Mouse (Mus musculus) liver, embryonic 12.5 days (tissue): Measurements from ENCODE around the gene Fcgr1. TPM values are rescaled to one million over a fixed set of nuclear protein-coding genes. Genes with fewer than 3 reads are reported as not detected.
"Not testable (repeated sequence)": the region's sequence is repeated elsewhere in the genome, so short reads cannot be mapped to it uniquely, and the experiment has no call there.

Experiments
- ATAC-seq: fragments of 200-750 bp; cut with Nextera tagmentation; 2 replicates; pipeline ENCODE4 v1.8.0; 2017; ENCODE audit warnings: moderate number of reproducible peaks, mild to moderate bottlenecking, moderate library complexity
- H3K27ac ChIP-seq: fragments of 300-500 bp; sonication (generic); 2 replicates; pipeline ENCODE4 v1.5.1; 2016; ENCODE audit warnings: mild to moderate bottlenecking
- H3K27me3 ChIP-seq: fragments of 300-500 bp; sonication (generic); replicated peaks from 2 replicates; pipeline ENCODE4 v1.6.1; 2016; ENCODE audit warnings: mild to moderate bottlenecking, moderate library complexity
- H3K36me3 ChIP-seq: fragments of 300-500 bp; sonication (generic); 2 replicates; pipeline ENCODE4 v1.6.1; 2016; ENCODE audit warnings: mild to moderate bottlenecking, moderate library complexity
- H3K4me1 ChIP-seq: fragments of 300-500 bp; sonication (generic); 2 replicates; pipeline ENCODE4 v1.6.1; 2016
- H3K4me2 ChIP-seq: fragments of 300-500 bp; sonication (generic); 2 replicates; pipeline ENCODE4 v1.6.1; 2016; ENCODE audit warnings: mild to moderate bottlenecking, moderate library complexity
- H3K4me3 ChIP-seq: fragments of 300-500 bp; sonication (generic); 2 replicates; pipeline ENCODE4 v1.5.1; 2016; ENCODE audit warnings: mild to moderate bottlenecking, moderate library complexity
- H3K9ac ChIP-seq: fragments of 300-500 bp; sonication (generic); 2 replicates; pipeline ENCODE4 v1.6.1; 2016; ENCODE audit warnings: mild to moderate bottlenecking, moderate library complexity
- H3K9me3 ChIP-seq: fragments of 300-500 bp; sonication (generic); replicated peaks from 2 replicates; pipeline ENCODE4 v1.6.1; 2016; ENCODE audit warnings: mild to moderate bottlenecking, moderate library complexity
- WGBS: fragments of 180-500 bp; shearing (Covaris S2); methylation state at CpG from one replicate; pipeline ENCODE4 v1.1.7; 2016; ENCODE audit not compliant: insufficient replicate concordance; 5-methylcytosine and 5-hydroxymethylcytosine counted together
- polyA plus RNA-seq: library from polyadenylated mRNA; unstranded; fragments of >200 nt; fragmentation: Nextera tagmentation; extraction: Ambion mirVana; gene quantifications from 2 replicates; pipeline ENCODE4 v1.2.1, GENCODE M21; 2016

The Fcgr1 gene
- polyA plus RNA-seq, 1 experiment from 2014 or later: 2.7 TPM

DNA sequence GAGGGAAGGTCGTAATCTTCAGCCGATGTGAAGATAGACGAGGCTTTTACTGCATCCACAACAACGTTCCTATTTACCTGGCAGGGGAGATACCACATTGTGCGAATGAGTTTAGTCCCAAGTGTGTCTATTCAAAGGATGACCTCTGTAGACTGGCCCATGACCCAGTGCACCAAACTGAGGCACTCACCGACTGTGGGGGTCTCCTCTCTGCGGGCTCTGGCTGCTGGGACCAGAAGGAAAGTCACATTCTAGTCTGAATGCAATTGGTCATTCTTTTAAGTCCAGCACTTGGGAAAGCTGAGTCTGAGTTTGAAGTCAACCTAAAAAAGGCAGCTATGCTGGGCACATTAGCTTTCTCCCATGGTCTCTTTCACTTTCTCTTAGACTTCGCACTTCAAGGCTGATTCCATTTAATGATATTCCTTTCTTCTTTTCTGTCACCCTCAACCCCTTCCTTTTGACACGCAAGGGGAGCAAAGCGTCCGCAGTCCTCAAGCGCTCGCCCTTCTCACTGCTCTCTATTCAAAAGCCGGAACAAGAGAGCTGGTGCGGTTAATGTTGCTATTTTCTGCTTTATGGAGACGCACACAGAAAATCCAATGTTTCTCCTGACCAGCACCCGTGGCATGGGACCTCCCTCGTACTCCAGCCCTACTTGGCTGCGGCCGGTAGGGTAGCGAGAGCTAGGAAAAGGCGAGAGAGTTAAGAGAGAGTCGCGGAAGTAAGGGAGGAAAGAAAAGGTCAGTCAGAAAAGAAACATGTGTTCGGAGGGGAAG, 39.8 kb upstream of the Fcgr1 start:
- 2% methylated on average over 25 of the region's 25 CpGs for WGBS
- Histone ChIP-seq H3K36me3 (no peaks in the 10 kb centered on the region), H3K9ac (peak overlapping the region; percentile 56), H3K4me1 (peaks cover 43% of the 10 kb centered on the region), H3K4me3 (peak overlapping the region; percentile 54), H3K27me3 (peaks cover 95% of the 10 kb centered on the region), H3K4me2 (peak overlapping the region; percentile 84), H3K9me3 (no peaks in the 10 kb centered on the region), H3K27ac (no peak overlapping the region)
- ATAC-seq: no peak

GRCm38 (mm10) chr3:96332631-96333395, 39.0 kb upstream of the Fcgr1 start:
- peak; percentile 66 for ATAC-seq
- peak overlapping the region; percentile 54 for H3K4me3 ChIP-seq

GRCm38 (mm10) chr3:96332000-96332399, 38.2 kb upstream of the Fcgr1 start:
- no peaks in the 10 kb centered on the region for H3K36me3 ChIP-seq
- H3K4me2 ChIP-seq: peak overlapping the region; percentile 84
- ATAC-seq: no peak
- peak overlapping the region; percentile 54 for H3K4me3 ChIP-seq
- WGBS: 16% methylated on average over 14 of the region's 14 CpGs
- H3K27me3 ChIP-seq: peaks cover 94% of the 10 kb centered on the region
- H3K27ac ChIP-seq: no peak overlapping the region
- no peaks in the 10 kb centered on the region for H3K9me3 ChIP-seq
- peaks cover 43% of the 10 kb centered on the region for H3K4me1 ChIP-seq
- no peak overlapping the region for H3K9ac ChIP-seq

More at GRCm38 (mm10) chr3:96332631-96333395, 39.0 kb upstream of the Fcgr1 start:
- Histone ChIP-seq H3K27me3 (peaks cover 95% of the 10 kb centered on the region), H3K27ac (no peak overlapping the region), H3K9ac (peak overlapping the region; percentile 5; the same call in 1 of the 2 replicates), H3K4me2 (peak overlapping the region; percentile 84), H3K4me1 (peaks cover 36% of the 10 kb centered on the region), H3K36me3 (no peaks in the 10 kb centered on the region), H3K9me3 (no peaks in the 10 kb centered on the region)
- 2% methylated on average over 27 of the region's 27 CpGs for WGBS

DNA sequence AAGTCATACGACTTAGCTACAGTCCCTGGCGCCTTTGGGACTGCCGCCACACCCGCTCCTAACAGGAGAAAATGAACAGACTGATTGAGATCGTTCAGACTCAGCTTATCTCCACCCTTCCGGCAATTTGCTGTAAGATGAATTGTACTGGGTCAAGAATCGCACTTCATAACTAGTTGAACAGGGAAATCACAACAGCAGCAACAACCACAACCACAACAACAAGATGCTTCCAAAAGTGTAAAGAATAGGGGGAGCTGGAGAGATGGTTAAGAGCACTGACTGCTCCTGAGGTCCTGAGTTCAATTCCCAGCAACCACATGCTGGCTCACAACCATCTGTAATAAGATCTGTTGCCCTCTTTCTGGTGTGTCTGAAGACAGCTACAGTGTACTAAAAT, 37.7 kb upstream of the Fcgr1 start:
- Histone ChIP-seq H3K9ac (no peak overlapping the region), H3K27me3 (peaks cover 92% of the 10 kb centered on the region), H3K27ac (no peak overlapping the region), H3K4me2 (no peak overlapping the region), H3K4me1 (peaks cover 43% of the 10 kb centered on the region), H3K36me3 (no peaks in the 10 kb centered on the region), H3K4me3 (no peak overlapping the region), H3K9me3 (no peaks in the 10 kb centered on the region)
- WGBS: 43% methylated on average over 7 of the region's 7 CpGs
- no peak for ATAC-seq

GRCm38 (mm10) chr3:96330603-96331002, 36.8 kb upstream of the Fcgr1 start:
- no peaks in the 10 kb centered on the region for H3K36me3 ChIP-seq
- WGBS: 50% methylated on average over 7 of the region's 7 CpGs
- H3K4me2 ChIP-seq: no peak overlapping the region
- no peak overlapping the region for H3K4me3 ChIP-seq
- H3K27me3 ChIP-seq: peaks cover 93% of the 10 kb centered on the region
- H3K9me3 ChIP-seq: no peaks in the 10 kb centered on the region
- H3K27ac ChIP-seq: no peak overlapping the region
- H3K9ac ChIP-seq: no peak overlapping the region
- ATAC-seq: no peak
- peaks cover 43% of the 10 kb centered on the region for H3K4me1 ChIP-seq

DNA sequence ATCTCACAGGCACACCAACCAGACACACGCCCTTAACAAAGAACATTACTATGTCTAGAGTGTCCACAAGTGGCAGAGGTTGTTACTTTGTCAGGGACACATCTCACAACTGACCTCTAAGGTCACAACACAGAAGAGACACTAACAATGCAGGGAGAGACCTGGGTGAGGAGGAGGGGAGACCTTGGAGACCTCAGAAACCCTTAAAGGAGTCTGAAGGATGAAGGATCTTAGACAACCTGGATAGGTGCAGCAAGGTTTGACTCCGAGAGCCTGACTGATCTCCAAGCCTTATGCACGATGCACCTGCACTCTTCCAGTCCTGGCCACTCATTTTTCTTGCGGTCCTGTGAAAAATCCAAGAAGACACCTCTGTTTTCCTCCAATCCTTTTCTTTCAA, 36.4 kb upstream of the Fcgr1 start:
- no peak for ATAC-seq

DNA sequence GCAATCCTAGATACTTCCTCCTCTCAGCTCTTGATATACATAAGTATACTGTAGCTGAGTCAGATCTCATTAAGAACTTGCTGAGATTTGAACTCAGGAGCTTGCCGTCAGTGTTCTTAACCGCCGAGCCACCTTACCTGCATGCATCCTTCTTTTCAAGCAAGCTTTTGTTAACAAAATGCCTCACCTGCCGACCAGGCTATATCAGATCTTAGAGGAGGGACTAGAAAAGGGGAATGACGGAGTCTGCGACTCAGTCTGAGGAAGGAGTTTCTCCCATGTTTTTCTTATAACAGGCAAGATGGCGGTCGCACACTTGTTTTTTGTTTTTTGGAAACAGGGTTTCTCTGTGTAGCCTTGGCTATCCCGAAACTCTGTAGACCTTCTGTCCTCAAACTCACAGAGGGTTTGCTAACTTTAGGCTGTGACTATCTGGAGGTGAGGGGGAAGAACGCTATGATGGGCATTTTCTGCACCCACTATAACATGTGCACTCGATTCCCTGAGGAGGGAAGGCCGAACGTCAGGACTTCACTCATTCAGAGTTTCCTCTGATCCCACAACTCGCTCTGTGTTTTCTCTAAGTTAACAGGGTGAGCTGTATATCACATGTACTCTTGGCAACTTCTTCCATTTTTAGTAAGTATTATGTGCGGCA, 35.1 kb upstream of the Fcgr1 start:
- WGBS: 9% methylated on average over 15 of the region's 15 CpGs
- Histone ChIP-seq H3K4me1 (peaks cover 34% of the 10 kb centered on the region), H3K36me3 (no peaks in the 10 kb centered on the region), H3K27me3 (peaks cover 85% of the 10 kb centered on the region), H3K4me3 (peak overlapping the region; percentile 50), H3K9me3 (no peaks in the 10 kb centered on the region), H3K4me2 (peak overlapping the region; percentile 72), H3K27ac (no peak overlapping the region; the same call in 1 of the 2 replicates), H3K9ac (no peak overlapping the region)
- no peak for ATAC-seq

More for the DNA sequence above, 36.4 kb upstream of the Fcgr1 start:
- H3K4me1 ChIP-seq: peaks cover 43% of the 10 kb centered on the region
- H3K9ac ChIP-seq: no peak overlapping the region
- no peak overlapping the region for H3K4me2 ChIP-seq
- 67% methylated on average over 4 of the region's 4 CpGs for WGBS
- H3K27me3 ChIP-seq: peaks cover 92% of the 10 kb centered on the region
- H3K4me3 ChIP-seq: no peak overlapping the region
- H3K36me3 ChIP-seq: no peaks in the 10 kb centered on the region
- H3K9me3 ChIP-seq: no peaks in the 10 kb centered on the region
- H3K27ac ChIP-seq: no peak overlapping the region

GRCm38 (mm10) chr3:96328060-96328729, 34.4 kb upstream of the Fcgr1 start:
- H3K27me3 ChIP-seq: peaks cover 83% of the 10 kb centered on the region
- peaks cover 28% of the 10 kb centered on the region for H3K4me1 ChIP-seq
- ATAC-seq: peak; percentile 79
- not testable (repeated sequence) for H3K9me3 ChIP-seq, H3K36me3 ChIP-seq
- H3K4me3 ChIP-seq: peak overlapping the region; percentile 50
- 0 out of 2 replicates have a peak overlapping the region, but pooled peaks have one; percentile 40 for H3K27ac ChIP-seq
- H3K4me2 ChIP-seq: peak overlapping the region; percentile 72
- 0 out of 2 replicates have a peak overlapping the region, but pooled peaks have one; percentile 50 for H3K9ac ChIP-seq
- WGBS: under 1% methylated on average over 49 of the region's 49 CpGs

- H3K4me3 ChIP-seq: peak overlapping the region; percentile 50
- H3K36me3 ChIP-seq: no peaks in the 10 kb centered on the region
- peak overlapping the region; percentile 72 for H3K4me2 ChIP-seq
- H3K9ac ChIP-seq: peak overlapping the region; percentile 50; the same call in 1 of the 2 replicates
- ATAC-seq: no peak; the same call in 1 of the 2 replicates
- peaks cover 22% of the 10 kb centered on the region for H3K4me1 ChIP-seq
- peaks cover 79% of the 10 kb centered on the region for H3K27me3 ChIP-seq
- under 1% methylated on average over 17 of the region's 18 CpGs for WGBS
- no peaks in the 10 kb centered on the region for H3K9me3 ChIP-seq
- no peak overlapping the region for H3K27ac ChIP-seq
Measured at GRCm38 (mm10) chr3:96327647-96328046, 33.9 kb upstream of the Fcgr1 start.

GRCm38 (mm10) chr3:96327131-96327530, 33.4 kb upstream of the Fcgr1 start:
- peak overlapping the region; percentile 50; the same call in 1 of the 2 replicates for H3K9ac ChIP-seq
- H3K27ac ChIP-seq: no peak overlapping the region
- peak overlapping the region; percentile 72 for H3K4me2 ChIP-seq

GRCm38 (mm10) chr3:96323806-96324205, 30.0 kb upstream of the Fcgr1 start:
- H3K4me3 ChIP-seq, H3K9ac ChIP-seq, ATAC-seq, H3K36me3 ChIP-seq, H3K4me2 ChIP-seq, H3K27ac ChIP-seq, H3K4me1 ChIP-seq, H3K9me3 ChIP-seq: not testable (repeated sequence)
- H3K27me3 ChIP-seq: peaks cover 55% of the 10 kb centered on the region
- WGBS: 55% methylated on average over 6 of the region's 6 CpGs

More at GRCm38 (mm10) chr3:96327131-96327530, 33.4 kb upstream of the Fcgr1 start:
- WGBS: 9% methylated on average over 6 of the region's 6 CpGs
- Histone ChIP-seq H3K9me3 (no peaks in the 10 kb centered on the region), H3K27me3 (peaks cover 79% of the 10 kb centered on the region), H3K4me3 (peak overlapping the region; percentile 50), H3K4me1 (peaks cover 17% of the 10 kb centered on the region), H3K36me3 (no peaks in the 10 kb centered on the region)
- ATAC-seq: no peak
